ENCODE assay signal across 13 mouse cellular contexts in the genomic region with DNA sequence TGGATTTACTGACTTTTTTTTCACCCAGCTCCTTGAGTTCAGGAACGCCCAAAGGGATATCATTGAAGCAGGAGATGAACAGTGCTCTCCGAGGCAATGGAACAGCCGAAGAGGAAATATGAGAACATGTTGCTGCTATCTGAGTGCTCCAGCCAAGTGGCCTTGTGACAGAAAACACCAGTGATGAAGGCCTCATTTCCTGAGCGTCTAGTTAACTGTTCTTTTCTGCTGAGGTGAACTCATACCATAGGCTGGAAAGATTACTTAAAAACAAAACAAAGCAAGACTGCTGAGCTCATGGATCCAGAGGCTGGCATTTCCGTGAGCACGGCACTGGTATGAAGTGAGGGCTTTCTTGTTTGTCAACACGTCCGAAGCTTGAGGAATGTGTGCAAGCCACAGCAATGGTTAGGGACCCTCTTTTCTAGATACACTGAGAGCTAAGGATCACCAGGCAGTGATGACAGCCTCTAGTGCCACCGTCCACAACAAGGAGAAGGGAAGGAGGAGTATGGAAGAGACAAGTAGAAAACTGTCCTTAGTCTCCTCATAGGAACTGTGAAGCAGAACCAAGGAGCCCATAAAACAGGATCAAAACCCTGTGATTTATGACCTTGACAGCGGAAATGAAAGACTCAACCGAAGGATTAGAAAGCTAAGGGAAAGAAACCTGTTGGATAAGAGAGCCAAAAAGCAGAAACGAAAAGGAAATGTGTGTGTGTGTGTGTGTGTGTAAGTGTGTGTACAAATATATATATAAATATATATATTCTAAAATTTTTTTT.
DNase-seq lines count a peak whose midpoint lies in the region; ATAC-seq lines count a peak whose summit lies in the region.
"Had no signal": no experiment of that assay in that cellular context is flagged by ENCODE, and none has a peak within 500 bp of the region (broad histone marks: within the 10 kb centered on the region; RNA-seq: fewer than 3 reads in every experiment).

No protein-coding gene starts in this region.

- H3K9ac ChIP-seq in liver, embryonic 11.5 days (ENCODE audit: low read depth, low read length) = no peak overlapping the region
- no peak overlapping the region for H3K9ac ChIP-seq in liver, embryonic 12.5 days
- H3K9ac ChIP-seq in limb, embryonic 11.5 days (ENCODE audit: low read length) = no peak overlapping the region
- H3K9ac ChIP-seq: embryonic facial prominence, embryonic 15.5 days had no signal

- peak; percentile 30 for DNase-seq in liver, embryonic 11.5 days (ENCODE audit: low spot score)
- DNase-seq in heart, postnatal 10 days = peak; percentile 55 to 60
- peak; percentile 25 for DNase-seq in limb, embryonic 11.5 days (ENCODE audit: low spot score)
- DNase-seq in layer of hippocampus, postnatal 25 days (ENCODE audit: extremely low spot score in 1 of 2, low spot score in 1 of 2) = no peak
- DNase-seq in midbrain, embryonic 10.5 days (ENCODE audit: low spot score) = no peak
- DNase-seq: cerebellum, postnatal 10 days; thymus, postnatal 4 days had no signal

- no peaks in the 10 kb centered on the region; the same call in 1 of the 2 replicates for H3K4me1 ChIP-seq in liver, embryonic 11.5 days (replicated peaks; ENCODE audit: control insufficient read depth, insufficient read depth, low read length)
- H3K4me1 ChIP-seq in liver, embryonic 12.5 days = 0 out of 2 replicates have a peak, but pooled peaks cover 17% of the 10 kb centered on the region
- no peaks in the 10 kb centered on the region for H3K4me1 ChIP-seq in limb, embryonic 11.5 days (ENCODE audit: control insufficient read depth, insufficient read depth, low read length)
- no peaks in the 10 kb centered on the region for H3K4me1 ChIP-seq in midbrain, embryonic 10.5 days
- H3K4me1 ChIP-seq: embryonic facial prominence, embryonic 15.5 days had no signal

- no peak overlapping the region for H3K27ac ChIP-seq in liver, embryonic 11.5 days (ENCODE audit: low read depth, low read length)
- H3K27ac ChIP-seq in liver, embryonic 12.5 days = no peak overlapping the region
- no peak overlapping the region for H3K27ac ChIP-seq in limb, embryonic 11.5 days (replicated peaks; ENCODE audit: low read depth, low read length)
- H3K27ac ChIP-seq in midbrain, embryonic 10.5 days (replicated peaks) = no peak overlapping the region
- H3K27ac ChIP-seq: embryonic facial prominence, embryonic 15.5 days had no signal

- no peaks in the 10 kb centered on the region for H3K9me3 ChIP-seq in liver, embryonic 11.5 days (ENCODE audit: control insufficient read depth, low read length)
- no peaks in the 10 kb centered on the region for H3K9me3 ChIP-seq in liver, embryonic 12.5 days (replicated peaks)
- H3K9me3 ChIP-seq in limb, embryonic 11.5 days (ENCODE audit: control insufficient read depth, low read length) = no peaks in the 10 kb centered on the region
- no peaks in the 10 kb centered on the region for H3K9me3 ChIP-seq in midbrain, embryonic 10.5 days (replicated peaks)
- H3K9me3 ChIP-seq: embryonic facial prominence, embryonic 15.5 days had no signal

- H3K36me3 ChIP-seq in liver, embryonic 11.5 days (ENCODE audit: control insufficient read depth, insufficient read depth, low read length) = no peaks in the 10 kb centered on the region
- no peaks in the 10 kb centered on the region for H3K36me3 ChIP-seq in liver, embryonic 12.5 days
- H3K36me3 ChIP-seq in limb, embryonic 11.5 days (ENCODE audit: control insufficient read depth, insufficient read depth, low read length) = no peaks in the 10 kb centered on the region
- no peaks in the 10 kb centered on the region for H3K36me3 ChIP-seq in midbrain, embryonic 10.5 days
- H3K36me3 ChIP-seq: embryonic facial prominence, embryonic 15.5 days had no signal

- no peaks in the 10 kb centered on the region for H3K27me3 ChIP-seq in liver, embryonic 11.5 days (replicated peaks; ENCODE audit: control insufficient read depth, insufficient read depth, low read length)
- no peaks in the 10 kb centered on the region for H3K27me3 ChIP-seq in liver, embryonic 12.5 days (replicated peaks)
- no peaks in the 10 kb centered on the region for H3K27me3 ChIP-seq in limb, embryonic 11.5 days (ENCODE audit: control insufficient read depth, insufficient read depth, low read length)
- H3K27me3 ChIP-seq in midbrain, embryonic 10.5 days (ENCODE audit: low read depth, poor library complexity, severe bottlenecking) = no peaks in the 10 kb centered on the region
- H3K27me3 ChIP-seq: CH12.LX; embryonic facial prominence, embryonic 15.5 days had no signal

- no peak for ATAC-seq in liver, embryonic 11.5 days (replicated peaks; ENCODE audit: low FRiP score)
- ATAC-seq in liver, embryonic 12.5 days = no peak
- peak; percentile 22; the same call in 1 of the 2 replicates for ATAC-seq in granulocyte monocyte progenitor cell, adult 5-6 weeks (replicated peaks; ENCODE audit: poor library complexity, severe bottlenecking)
- no peak for ATAC-seq in limb, embryonic 11.5 days (ENCODE audit: insufficient number of reproducible peaks, low FRiP score, low TSS enrichment, low read depth)
- no peak for ATAC-seq in erythroid progenitor cell, adult 5-6 weeks (replicated peaks; ENCODE audit: low FRiP score, poor library complexity, severe bottlenecking)

- H3K4me2 ChIP-seq in liver, embryonic 11.5 days = no peak overlapping the region
- no peak overlapping the region for H3K4me2 ChIP-seq in liver, embryonic 12.5 days
- no peak overlapping the region for H3K4me2 ChIP-seq in limb, embryonic 11.5 days (ENCODE audit: low read depth, severe bottlenecking)
- H3K4me2 ChIP-seq: embryonic facial prominence, embryonic 15.5 days; midbrain, embryonic 11.5 days had no signal

- 55% methylated on average over 12 of the region's 12 CpGs for WGBS in liver, embryonic 11.5 days
- 42% methylated on average over 12 of the region's 12 CpGs for WGBS in liver, embryonic 12.5 days (ENCODE audit: insufficient replicate concordance)
- 50% methylated on average over 12 of the region's 12 CpGs for WGBS in limb, embryonic 11.5 days
- 84% methylated on average over 12 of the region's 12 CpGs for WGBS in midbrain, embryonic 10.5 days

- no peak overlapping the region for H3K4me3 ChIP-seq in liver, embryonic 11.5 days (ENCODE audit: low read depth, low read length)
- no peak overlapping the region for H3K4me3 ChIP-seq in liver, embryonic 12.5 days
- H3K4me3 ChIP-seq in limb, embryonic 11.5 days (ENCODE audit: low read depth, low read length) = no peak overlapping the region
- H3K4me3 ChIP-seq in midbrain, embryonic 10.5 days = no peak overlapping the region
- H3K4me3 ChIP-seq: embryonic facial prominence, embryonic 15.5 days had no signal

- intact Hi-C loops in heart, postnatal 10 days (cut with DNase I) = loop anchor here (5.0 to 10.0 kb wide), 2 partner anchors 72 to 265 kb away; no protein-coding TSS in a partner anchor

Comparison
In these comparisons a context has a peak if more than half of its experiments do, and no peak if none do; other contexts are left out.
1. DNase-seq: peak in liver, embryonic 11.5 days (single experiment), heart, postnatal 10 days (2 of 2) and limb, embryonic 11.5 days (single experiment); none in layer of hippocampus, postnatal 25 days (0 of 2) and midbrain, embryonic 10.5 days (single experiment).